Mouse (Mus musculus) adrenal gland, postnatal 4 days (tissue): ENCODE measurements at regions not wholly inside any gene's neighbourhood (a gene's known extent, or its start where the extent isn't known, plus 50 kb on each side); places are given as distances from the start of the nearest gene placed in this dataset.

Experiments used
- DNase-seq, 2 experiments: peaks; one replicate each; pipeline ENCODE4 v3.0.0; 2021 to 2022; ENCODE audit warnings: low spot score in 2 of 2, mixed read lengths in 2 of 2

GRCm38 (mm10) chr11:114611690-114612089 is 56.6 kb upstream of the Rpl38 start:
- DNase-seq = no peak

GRCm38 (mm10) chr11:114608009-114608408 is 60.3 kb upstream of the Rpl38 start:
- DNase-seq = no peak

GRCm38 (mm10) chr11:114603108-114603507 is 65.2 kb upstream of the Rpl38 start:
- no peak for DNase-seq

- no peak for DNase-seq
These were observed 71.1 kb upstream of the Rpl38 start for GRCm38 (mm10) chr11:114597225-114597624.

- no peak for DNase-seq
These were observed 75.4 kb upstream of the Rpl38 start for GRCm38 (mm10) chr11:114592961-114593360.

- no peak for DNase-seq
These were observed 79.8 kb upstream of the Rpl38 start for GRCm38 (mm10) chr11:114588554-114588953.

GRCm38 (mm10) chr11:114587986-114588385 is 80.3 kb upstream of the Rpl38 start:
- no peak for DNase-seq

GRCm38 (mm10) chr11:114586400-114586799 is 81.9 kb upstream of the Rpl38 start:
- DNase-seq = no peak

GRCm38 (mm10) chr11:114584804-114585203 is 83.5 kb upstream of the Rpl38 start:
- no peak for DNase-seq

- DNase-seq = no peak
These were observed 84.2 kb upstream of the Rpl38 start for GRCm38 (mm10) chr11:114584146-114584545.

GRCm38 (mm10) chr11:114579986-114580385 is 88.3 kb upstream of the Rpl38 start:
- DNase-seq = no peak

- no peak for DNase-seq
These were observed 89.8 kb upstream of the Rpl38 start for GRCm38 (mm10) chr11:114578551-114578950.

GRCm38 (mm10) chr11:114576803-114577202 is 91.5 kb upstream of the Rpl38 start:
- no peak for DNase-seq

GRCm38 (mm10) chr11:114571144-114571869 is 97.0 kb upstream of the Rpl38 start:
- no peak for DNase-seq

GRCm38 (mm10) chr11:114570076-114570475 is 98.2 kb upstream of the Rpl38 start:
- no peak for DNase-seq

GRCm38 (mm10) chr11:114567814-114568800 is 100.2 kb upstream of the Rpl38 start:
- DNase-seq = no peak

GRCm38 (mm10) chr11:114567045-114567780 is 101.1 kb upstream of the Rpl38 start:
- no peak for DNase-seq

- no peak for DNase-seq
These were observed 103.4 kb upstream of the Rpl38 start for GRCm38 (mm10) chr11:114564949-114565348.

GRCm38 (mm10) chr11:114563172-114563571 is 105.2 kb upstream of the Rpl38 start:
- no peak for DNase-seq

- DNase-seq = no peak
These were observed 113.7 kb upstream of the Rpl38 start for GRCm38 (mm10) chr11:114554576-114554975.

- DNase-seq = no peak
These were observed 114.3 kb upstream of the Rpl38 start for GRCm38 (mm10) chr11:114553992-114554391.
